Mouse (Mus musculus) lung, postnatal 0 days (tissue): ENCODE measurements at regions not wholly inside any gene's neighbourhood (a gene's known extent, or its start where the extent isn't known, plus 50 kb on each side); places are given as distances from the start of the nearest gene placed in this dataset.

Experiments used
- CTCF ChIP-seq: IDR thresholded peaks from 2 replicates; pipeline ENCODE4 v1.5.1; 2016; ENCODE audit warnings: antibody characterized with exemption, mild to moderate bottlenecking
- EP300 ChIP-seq: IDR thresholded peaks from 2 replicates; pipeline ENCODE4 v1.6.1; 2016; ENCODE audit warnings: antibody characterized with exemption, mild to moderate bottlenecking, control low read depth

DNA sequence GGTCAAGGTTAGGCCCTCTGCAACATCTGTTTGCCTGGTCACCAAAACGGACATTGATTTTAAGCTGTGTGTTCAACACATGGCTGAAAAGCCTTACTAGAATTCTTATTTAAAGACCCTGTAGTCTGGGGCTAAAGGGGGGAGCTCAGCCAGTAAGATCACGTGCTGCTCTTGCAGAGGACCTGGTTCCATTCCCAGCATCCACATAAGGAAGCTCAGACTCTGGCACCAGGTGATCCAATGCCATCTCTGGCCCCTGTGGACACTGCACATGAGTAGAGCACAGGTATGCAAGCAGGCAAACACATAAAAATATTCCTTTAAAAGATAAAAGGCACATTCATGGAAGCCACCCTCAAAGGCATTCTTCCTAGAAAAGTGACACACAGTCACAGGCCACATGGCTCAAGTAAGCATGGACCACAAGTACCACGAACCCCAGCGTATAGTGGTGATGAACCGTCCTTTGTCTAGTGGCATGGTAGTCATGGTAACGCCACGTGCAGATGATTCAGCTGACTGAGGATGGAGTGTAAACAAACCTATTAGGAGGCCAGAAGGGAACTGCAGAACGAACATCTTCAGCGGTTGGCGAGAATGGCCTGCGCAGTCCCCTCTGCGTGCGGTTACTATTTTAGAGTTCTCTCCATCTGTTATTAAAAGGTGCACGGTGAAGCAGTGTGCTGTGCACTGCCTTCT lies 197.3 kb downstream of the Agtpbp1 start:
- no peak for TF ChIP-seq CTCF
- no peak for TF ChIP-seq EP300
